Mouse (Mus musculus): ENCODE data around the gene Serinc2. TPM values are rescaled to one million over a fixed set of nuclear protein-coding genes. Genes with fewer than 3 reads are reported as not detected.

Serinc2 gene
- total and polyA plus RNA-seq, 2 experiments from 2014 or later, result 1.3 TPM

GRCm38 (mm10) chr4:130313552-130313951 is 34.5 kb upstream of the Serinc2 start:
- Histone ChIP-seq H3K4me1 (ENCODE audit: control insufficient read depth, insufficient read depth) (peaks cover 20% of the 10 kb centered on the region; the same call in 1 of the 2 replicates), H3K36me3 (replicated peaks; ENCODE audit: control insufficient read depth, insufficient read depth, low read length) (peaks cover 43% of the 10 kb centered on the region), H3K27ac (ENCODE audit: low read depth) (peak overlapping the region; percentile 95; the same call in 1 of the 2 replicates), H3K4me2 (ENCODE audit: low read depth, low read length) (no peak overlapping the region), H3K9ac (replicated peaks; ENCODE audit: low read depth, low read length) (no peak overlapping the region), H3K9me3 (replicated peaks; ENCODE audit: control insufficient read depth, low read length) (no peaks in the 10 kb centered on the region), H3K4me3 (ENCODE audit: low read depth, low read length) (no peak overlapping the region), H3K27me3 (ENCODE audit: control insufficient read depth, insufficient read depth, low read length) (no peaks in the 10 kb centered on the region)
- TF ChIP-seq CTCF (IDR thresholded peaks at IDR 0.05; ENCODE audit: low read depth) (no peak), EP300 (IDR thresholded peaks at IDR 0.05; ENCODE audit: low read depth) (no peak)
- DNase-seq (ENCODE audit: low spot score) (no peak), ATAC-seq (ENCODE audit: insufficient read depth, low read depth) (no peak)
- 74% methylated on average over 4 of the region's 4 CpGs for WGBS

GRCm38 (mm10) chr4:130312526-130312925 is 33.5 kb upstream of the Serinc2 start:
- 26% methylated on average over 3 of the region's 3 CpGs for WGBS
- Histone ChIP-seq H3K4me3 (ENCODE audit: low read depth, low read length) (no peak overlapping the region), H3K27me3 (ENCODE audit: control insufficient read depth, insufficient read depth, low read length) (no peaks in the 10 kb centered on the region), H3K4me1 (ENCODE audit: control insufficient read depth, insufficient read depth) (peaks cover 20% of the 10 kb centered on the region; the same call in 1 of the 2 replicates), H3K9ac (replicated peaks; ENCODE audit: low read depth, low read length) (no peak overlapping the region), H3K4me2 (ENCODE audit: low read depth, low read length) (peak overlapping the region; percentile 79; the same call in 1 of the 2 replicates), H3K9me3 (replicated peaks; ENCODE audit: control insufficient read depth, low read length) (no peaks in the 10 kb centered on the region), H3K36me3 (replicated peaks; ENCODE audit: control insufficient read depth, insufficient read depth, low read length) (peaks cover 42% of the 10 kb centered on the region), H3K27ac (ENCODE audit: low read depth) (peak overlapping the region; percentile 95)
- ATAC-seq (ENCODE audit: insufficient read depth, low read depth) (peak; percentile 15), DNase-seq (ENCODE audit: low spot score) (no peak)
- TF ChIP-seq EP300 (IDR thresholded peaks at IDR 0.05; ENCODE audit: low read depth), result no peak
- TF ChIP-seq CTCF (IDR thresholded peaks at IDR 0.05; ENCODE audit: low read depth), result no peak

- H3K4me2 ChIP-seq (ENCODE audit: low read depth, low read length), result peak overlapping the region; percentile 79
- 25% methylated on average over 8 of the region's 8 CpGs for WGBS
- H3K9me3 ChIP-seq (replicated peaks; ENCODE audit: control insufficient read depth, low read length), result no peaks in the 10 kb centered on the region
- H3K27ac ChIP-seq (ENCODE audit: low read depth), result peak overlapping the region; percentile 95
- ATAC-seq (ENCODE audit: insufficient read depth, low read depth) (no peak), DNase-seq (ENCODE audit: low spot score) (no peak)
- peak overlapping the region; percentile 65 for H3K4me3 ChIP-seq (ENCODE audit: low read depth, low read length)
- H3K27me3 ChIP-seq (ENCODE audit: control insufficient read depth, insufficient read depth, low read length), result peaks cover 5% of the 10 kb centered on the region; the same call in 1 of the 2 replicates
- H3K4me1 ChIP-seq (ENCODE audit: control insufficient read depth, insufficient read depth), result peaks cover 15% of the 10 kb centered on the region; the same call in 1 of the 2 replicates
- peak overlapping the region; percentile 87 for H3K9ac ChIP-seq (replicated peaks; ENCODE audit: low read depth, low read length)
- TF ChIP-seq EP300 (IDR thresholded peaks at IDR 0.05; ENCODE audit: low read depth), result no peak
- peaks cover 22% of the 10 kb centered on the region for H3K36me3 ChIP-seq (replicated peaks; ENCODE audit: control insufficient read depth, insufficient read depth, low read length)
Measured at GRCm38 (mm10) chr4:130309254-130309653, 30.2 kb upstream of the Serinc2 start.

- Histone ChIP-seq H3K4me3 (ENCODE audit: low read depth, low read length) (peak within 1 kb of the TSS; percentile 65), H3K9ac (replicated peaks; ENCODE audit: low read depth, low read length) (peak within 1 kb of the TSS; percentile 87), H3K4me2 (ENCODE audit: low read depth, low read length) (peak within 1 kb of the TSS; percentile 79), H3K27ac (ENCODE audit: low read depth) (peak within 1 kb of the TSS; percentile 95), H3K27me3 (ENCODE audit: control insufficient read depth, insufficient read depth, low read length) (peaks cover 5% of the 10 kb centered on the region; the same call in 1 of the 2 replicates), H3K9me3 (replicated peaks; ENCODE audit: control insufficient read depth, low read length) (no peaks in the 10 kb centered on the region), H3K36me3 (replicated peaks; ENCODE audit: control insufficient read depth, insufficient read depth, low read length) (peaks cover 14% of the 10 kb centered on the region), H3K4me1 (ENCODE audit: control insufficient read depth, insufficient read depth) (peaks cover 14% of the 10 kb centered on the region; the same call in 1 of the 2 replicates)
- under 1% methylated on average over 50 of the region's 52 CpGs for WGBS
- TF ChIP-seq CTCF (IDR thresholded peaks at IDR 0.05; ENCODE audit: low read depth) (no peak), EP300 (IDR thresholded peaks at IDR 0.05; ENCODE audit: low read depth) (peak; percentile 67)
- ATAC-seq (ENCODE audit: insufficient read depth, low read depth), result peak; percentile 76
- DNase-seq (ENCODE audit: low spot score), result peak; percentile 81
Measured at GRCm38 (mm10) chr4:130308231-130309081, 29.5 kb upstream of the Serinc2 start, which contains the start of the genes Fabp3 and Gm10570. TSS of gene Fabp3 (plus strand) at chr4:130308595. TSS of gene Gm10570 (minus strand) at chr4:130308674.

- Histone ChIP-seq H3K9ac (replicated peaks; ENCODE audit: low read depth, low read length) (peak overlapping the region; percentile 87), H3K36me3 (replicated peaks; ENCODE audit: control insufficient read depth, insufficient read depth, low read length) (peaks cover 8% of the 10 kb centered on the region), H3K27ac (ENCODE audit: low read depth) (peak overlapping the region; percentile 95), H3K4me3 (ENCODE audit: low read depth, low read length) (peak overlapping the region; percentile 65), H3K4me2 (ENCODE audit: low read depth, low read length) (peak overlapping the region; percentile 79), H3K4me1 (ENCODE audit: control insufficient read depth, insufficient read depth) (peaks cover 9% of the 10 kb centered on the region; the same call in 1 of the 2 replicates), H3K9me3 (replicated peaks; ENCODE audit: control insufficient read depth, low read length) (no peaks in the 10 kb centered on the region), H3K27me3 (ENCODE audit: control insufficient read depth, insufficient read depth, low read length) (peaks cover 5% of the 10 kb centered on the region; the same call in 1 of the 2 replicates)
- ATAC-seq (ENCODE audit: insufficient read depth, low read depth) (peak; percentile 70), DNase-seq (ENCODE audit: low spot score) (peak; percentile 91)
- 1% methylated on average over 23 of the region's 23 CpGs for WGBS
- peak; percentile 45; the same call in 1 of the 2 replicates for TF ChIP-seq EP300 (IDR thresholded peaks at IDR 0.05; ENCODE audit: low read depth)
- peak; percentile 21; the same call in 1 of the 2 replicates for TF ChIP-seq CTCF (IDR thresholded peaks at IDR 0.05; ENCODE audit: low read depth)
Measured at GRCm38 (mm10) chr4:130307851-130308230, 28.8 kb upstream of the Serinc2 start.

Data from heart, postnatal 0 days (tissue).